Comparison of ENCODE assay signal across 9 mouse cellular contexts in the genomic region with DNA sequence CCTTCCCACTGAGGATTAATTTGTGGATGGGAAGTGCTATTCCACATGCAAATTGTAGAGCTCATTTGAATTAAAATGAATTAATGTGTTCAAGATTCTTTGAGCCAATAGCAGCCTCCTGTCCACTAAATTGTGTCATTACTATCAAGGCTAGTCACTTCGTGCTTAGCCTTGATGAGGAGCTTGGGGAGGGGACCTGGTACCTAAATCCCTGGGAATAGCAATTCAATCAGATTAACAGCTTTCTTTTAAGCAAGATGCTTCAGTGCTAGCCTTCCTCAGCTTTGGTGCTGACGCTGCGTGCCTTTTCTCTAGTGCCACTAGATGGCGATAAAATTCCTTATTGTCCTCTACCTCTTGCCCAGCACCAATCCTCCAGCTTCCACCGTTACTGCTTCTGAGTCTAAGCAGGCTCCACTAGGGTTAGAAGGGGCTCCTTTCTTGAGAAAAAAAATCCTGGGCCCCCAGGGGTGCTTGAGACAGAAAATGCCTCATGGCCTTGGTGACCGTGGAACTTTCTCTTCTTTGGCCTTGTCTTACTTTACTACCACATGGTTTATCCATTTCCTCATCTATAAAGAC.
DNase-seq lines count a peak whose midpoint lies in the region; ATAC-seq and TF ChIP-seq lines count a peak whose summit lies in the region.
"Had no signal": no experiment of that assay in that cellular context is flagged by ENCODE, and none has a peak within 500 bp of the region (broad histone marks: within the 10 kb centered on the region; RNA-seq: fewer than 3 reads in every experiment).

No protein-coding gene starts in this region.

- ATAC-seq in granulocyte monocyte progenitor cell, adult 5-6 weeks (replicated peaks; ENCODE audit: poor library complexity, severe bottlenecking): peak; percentile 85
- ATAC-seq in midbrain, embryonic 11.5 days (ENCODE audit: low FRiP score): peak; percentile 94

- TF ChIP-seq POLR2A in MEL (IDR thresholded peaks at IDR 0.05; ENCODE audit: control insufficient read depth in 1 of 2, insufficient read depth in 1 of 2, low read depth in 1 of 2, low read length in 2 of 2, poor library complexity in 1 of 2): no peak

- no peaks in the 10 kb centered on the region for H3K27me3 ChIP-seq in MEL (ENCODE audit: control insufficient read depth in 1 of 2, insufficient read depth in 2 of 2, low read length in 2 of 2)
- no peaks in the 10 kb centered on the region for H3K27me3 ChIP-seq in midbrain, embryonic 11.5 days (ENCODE audit: control insufficient read depth, insufficient read depth, low read length)
- H3K27me3 ChIP-seq: embryonic facial prominence, embryonic 13.5 days had no signal

- no peak overlapping the region for H3K27ac ChIP-seq in MEL (ENCODE audit: control insufficient read depth, low read depth, low read length)
- no peak overlapping the region for H3K27ac ChIP-seq in midbrain, embryonic 11.5 days (ENCODE audit: low read depth, low read length)
- H3K27ac ChIP-seq: embryonic facial prominence, embryonic 13.5 days had no signal

- no peaks in the 10 kb centered on the region for H3K4me1 ChIP-seq in MEL (ENCODE audit: control insufficient read depth in 1 of 2, insufficient read depth in 2 of 2, low read length in 2 of 2)
- no peaks in the 10 kb centered on the region for H3K4me1 ChIP-seq in midbrain, embryonic 11.5 days (ENCODE audit: control insufficient read depth, insufficient read depth, low read length)
- H3K4me1 ChIP-seq: embryonic facial prominence, embryonic 13.5 days had no signal

- TF ChIP-seq RAD21 in MEL (IDR thresholded peaks at IDR 0.05; ENCODE audit: low read depth, low read length): peak; percentile 44

- no peaks in the 10 kb centered on the region for H3K79me2 ChIP-seq in MEL (ENCODE audit: control insufficient read depth, insufficient read depth, low read length, poor library complexity)

- H3K9me3 ChIP-seq in MEL (replicated peaks; ENCODE audit: insufficient read depth, low read length): no peaks in the 10 kb centered on the region
- no peaks in the 10 kb centered on the region for H3K9me3 ChIP-seq in midbrain, embryonic 11.5 days (ENCODE audit: control insufficient read depth, low read length)
- H3K9me3 ChIP-seq: embryonic facial prominence, embryonic 13.5 days had no signal

- H3K4me2 ChIP-seq in midbrain, embryonic 11.5 days: no peak overlapping the region
- H3K4me2 ChIP-seq: embryonic facial prominence, embryonic 13.5 days had no signal

- no peak for TF ChIP-seq EP300 in MEL (IDR thresholded peaks at IDR 0.05; ENCODE audit: low read depth in 1 of 2, low read length in 2 of 2)

- peak; percentile 38 to 53 (median 38) for TF ChIP-seq CTCF in MEL (IDR thresholded peaks at IDR 0.05 in 2 of 3, conservative IDR thresholded peaks at IDR 0.05 in 1 of 3; ENCODE audit: control insufficient read depth in 1 of 3, insufficient read depth in 1 of 3, low read depth in 2 of 3, low read length in 3 of 3, poor library complexity in 1 of 3, severe bottlenecking in 1 of 3)

- H3K4me3 ChIP-seq in MEL (ENCODE audit: control insufficient read depth in 1 of 2, insufficient read depth in 1 of 2, low read depth in 2 of 2, low read length in 2 of 2): no peak overlapping the region
- H3K4me3 ChIP-seq in midbrain, embryonic 11.5 days (ENCODE audit: low read depth, low read length): no peak overlapping the region
- H3K4me3 ChIP-seq: embryonic facial prominence, embryonic 13.5 days had no signal

- peak; percentile 3 for DNase-seq in 3134 (ENCODE audit: extremely low read depth, insufficient read length, low spot score)
- DNase-seq in MEL (ENCODE audit: low read depth, low spot score): peak; percentile 10
- DNase-seq in cerebellum, postnatal 36 days: peak; percentile 62 to 72
- DNase-seq in layer of hippocampus, postnatal 25 days (ENCODE audit: extremely low spot score in 1 of 2, low spot score in 1 of 2): peak; percentile 18 to 22
- peak; percentile 95 for DNase-seq in midbrain, embryonic 11.5 days (ENCODE audit: low spot score, missing footprints)
- DNase-seq in yolk sac, embryonic 10.5 days (ENCODE audit: low spot score): peak; percentile 2
- no peak for DNase-seq in natural killer cell, adult 2 months (ENCODE audit: low spot score in 2 of 2)

- H3K9ac ChIP-seq in MEL (ENCODE audit: control insufficient read depth, low read depth, low read length, poor library complexity, severe bottlenecking): no peak overlapping the region
- H3K9ac ChIP-seq in midbrain, embryonic 11.5 days (ENCODE audit: low read length): no peak overlapping the region
- H3K9ac ChIP-seq: embryonic facial prominence, embryonic 13.5 days had no signal

- no peaks in the 10 kb centered on the region for H3K36me3 ChIP-seq in MEL (ENCODE audit: control insufficient read depth in 1 of 2, insufficient read depth in 2 of 2, low read length in 2 of 2)
- no peaks in the 10 kb centered on the region for H3K36me3 ChIP-seq in midbrain, embryonic 11.5 days (ENCODE audit: control insufficient read depth, insufficient read depth, low read length)
- H3K36me3 ChIP-seq: embryonic facial prominence, embryonic 13.5 days had no signal

- WGBS in midbrain, embryonic 11.5 days: 9% methylated on average over 6 of the region's 6 CpGs

TF ChIP-seq in MEL, 35 proteins besides CTCF, POLR2A, EP300 and RAD21:
- TF ChIP-seq ZC3H11A (IDR thresholded peaks at IDR 0.05; ENCODE audit: low read depth, low read length): 0 out of 2 replicates have a peak, but pooled peaks have one; percentile 11
- no peak for TF ChIP-seq MAX (IDR thresholded peaks at IDR 0.05; ENCODE audit: low read length)
- TF ChIP-seq CHD1 (IDR thresholded peaks at IDR 0.05; ENCODE audit: low read depth, low read length): no peak
- peak; percentile 40 for TF ChIP-seq SMC3 (IDR thresholded peaks at IDR 0.05; ENCODE audit: low read depth, low read length)
- TF ChIP-seq MAZ (IDR thresholded peaks at IDR 0.05; ENCODE audit: low read depth, low read length): no peak
- no peak for TF ChIP-seq HCFC1 (IDR thresholded peaks at IDR 0.05; ENCODE audit: low read depth, low read length)

Comparison
In these comparisons a context has a peak if more than half of its experiments do, and no peak if none do; other contexts are left out.
1. DNase-seq: peak in 3134 (single experiment), MEL (single experiment), cerebellum, postnatal 36 days (2 of 2), layer of hippocampus, postnatal 25 days (2 of 2), midbrain, embryonic 11.5 days (single experiment) and yolk sac, embryonic 10.5 days (single experiment); none in natural killer cell, adult 2 months (0 of 2).